Mouse (Mus musculus): ENCODE results near the gene 9130023H24Rik.
A peak's percentile ranks its signal among the peaks of the same experiment; 100 is the strongest.

Gene 9130023H24Rik

DNA sequence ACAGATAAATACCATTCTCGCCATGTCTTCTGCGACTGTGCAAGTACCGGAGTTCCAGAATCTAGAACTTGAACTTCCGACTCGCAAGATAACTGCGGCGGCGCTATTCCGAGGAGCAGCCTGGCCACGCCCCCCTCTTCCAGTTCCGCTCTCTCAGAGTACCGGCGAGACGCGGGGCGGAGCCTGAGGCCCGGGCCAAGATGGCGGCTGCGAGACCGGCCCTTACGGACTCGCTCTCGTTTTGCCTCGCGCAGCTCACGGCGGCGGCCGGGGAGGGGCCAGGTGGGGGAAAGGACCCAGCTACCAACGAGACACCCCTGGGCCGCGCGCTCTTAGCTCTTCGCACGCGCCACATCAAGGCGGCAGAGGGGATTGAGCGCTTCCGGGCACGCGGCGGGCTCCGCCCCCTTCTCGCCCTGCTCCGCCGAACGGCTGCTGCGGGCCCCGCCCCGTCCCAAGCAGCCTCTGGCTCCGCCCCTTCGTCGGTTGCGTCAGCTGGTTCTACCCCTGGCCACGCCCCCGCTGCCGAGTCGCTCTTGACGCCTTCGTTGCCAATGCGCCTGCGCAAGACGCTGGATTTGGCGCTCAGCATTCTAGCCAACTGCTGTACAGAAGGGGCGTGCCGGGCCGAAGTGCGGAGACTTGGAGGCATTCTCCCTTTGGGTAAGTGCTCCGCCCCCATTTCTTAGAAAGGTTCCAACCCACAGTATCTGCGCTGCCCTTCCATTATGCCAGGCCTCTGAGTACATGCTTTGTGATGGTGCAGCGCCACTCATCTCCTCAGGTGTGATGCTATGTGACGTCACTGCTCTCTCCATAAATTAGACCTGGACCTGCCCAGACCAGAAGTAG lies at the start of gene 9130023H24Rik:
TSS of gene 9130023H24Rik (minus strand) at position 105 of the 852 bp plus-strand sequence.
- DNase-seq, result peak; percentile 100

DNA sequence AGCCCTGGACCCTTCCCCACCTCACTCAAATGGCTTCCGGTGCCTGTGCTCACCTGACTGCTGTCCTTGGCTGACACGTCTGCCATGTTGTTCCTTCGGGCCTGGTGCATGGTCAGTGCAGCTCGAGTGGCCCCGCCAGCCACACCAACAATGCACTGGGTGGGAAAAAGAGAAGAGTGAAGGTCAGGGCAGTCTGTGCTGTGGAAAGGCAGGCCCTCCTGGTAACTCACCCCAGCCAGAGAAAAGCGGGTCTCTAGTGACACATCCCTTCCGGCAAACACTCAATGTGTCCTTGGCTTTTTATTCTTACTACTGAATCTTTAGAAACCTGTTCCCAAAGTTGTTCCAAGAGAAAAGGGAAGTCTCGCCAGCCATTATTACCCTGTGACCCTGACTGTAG lies 47.2 kb upstream of the 9130023H24Rik start:
- no peak for DNase-seq

DNA sequence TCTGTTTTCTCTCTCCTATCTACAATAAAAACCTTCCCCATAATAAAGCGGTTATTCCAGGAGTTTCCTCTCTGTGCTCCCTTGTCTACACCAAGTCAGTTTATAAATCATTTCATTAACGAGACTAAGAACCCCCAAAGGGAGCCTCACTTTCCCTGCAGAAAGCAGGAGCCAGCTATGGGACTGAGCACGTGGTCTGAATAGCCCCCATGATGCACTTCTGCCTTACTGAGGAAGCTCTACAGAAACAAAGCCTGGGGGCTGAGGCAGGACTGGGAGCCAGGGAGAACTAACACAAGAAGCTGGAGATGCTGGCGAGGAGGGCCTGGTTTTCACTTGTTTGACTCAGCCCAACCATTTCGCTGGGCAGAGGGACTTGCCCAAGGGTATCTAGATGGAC lies 46.2 kb upstream of the 9130023H24Rik start:
- no peak for DNase-seq

DNA sequence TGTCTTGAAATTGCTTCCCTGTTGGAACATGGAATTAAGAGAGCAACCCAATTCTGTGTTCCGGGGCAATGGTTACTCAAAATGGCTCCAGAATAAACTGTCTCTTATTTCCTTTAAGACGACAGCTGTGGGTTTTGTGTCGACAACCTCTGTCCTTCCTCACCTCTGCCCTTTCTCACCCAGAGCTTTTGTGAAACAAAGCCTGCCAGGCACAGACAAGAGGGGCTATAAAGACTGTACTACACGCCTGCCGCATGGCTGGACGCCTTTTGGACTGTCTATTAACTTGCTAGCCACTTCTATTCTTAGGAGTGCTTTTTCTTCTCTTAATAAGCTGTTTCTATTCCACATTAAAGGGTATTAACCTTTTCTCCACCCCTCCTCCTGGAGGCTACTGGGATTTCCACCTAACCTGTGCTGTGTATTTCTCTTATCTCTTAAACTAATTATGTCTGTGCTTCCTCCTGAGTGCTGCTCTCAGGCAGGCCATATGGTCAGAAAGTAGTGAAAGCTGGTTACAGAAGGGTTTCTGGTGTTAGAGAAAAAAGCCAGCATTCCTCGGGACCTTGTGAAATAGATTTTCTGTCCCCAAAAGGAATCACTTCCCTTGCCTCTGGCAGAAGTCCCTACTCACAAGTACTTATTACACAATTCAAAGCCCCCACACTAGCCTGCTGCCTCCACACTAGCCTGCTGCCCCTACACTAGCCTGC lies 44.9 kb upstream of the 9130023H24Rik start:
- no peak for DNase-seq

DNA sequence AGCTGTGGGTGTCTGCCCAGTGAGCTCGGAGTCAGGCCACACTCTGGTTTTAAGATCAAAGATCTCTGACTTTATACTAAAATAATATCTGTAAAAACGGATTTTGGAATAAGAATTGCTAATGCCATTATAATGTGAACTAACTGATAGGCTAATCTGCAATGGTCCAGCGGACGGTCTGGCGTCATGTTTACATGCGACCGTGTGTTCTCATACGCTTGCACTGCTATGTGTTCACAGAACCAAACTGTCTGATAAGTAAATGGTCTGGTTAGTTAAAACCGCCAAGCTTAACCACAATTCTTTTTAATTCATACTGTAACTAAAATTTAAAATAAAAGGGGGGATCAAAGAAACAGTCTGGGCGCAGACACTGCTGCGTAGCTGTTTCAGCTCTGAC lies 43.9 kb upstream of the 9130023H24Rik start:
- DNase-seq, result no peak

DNA sequence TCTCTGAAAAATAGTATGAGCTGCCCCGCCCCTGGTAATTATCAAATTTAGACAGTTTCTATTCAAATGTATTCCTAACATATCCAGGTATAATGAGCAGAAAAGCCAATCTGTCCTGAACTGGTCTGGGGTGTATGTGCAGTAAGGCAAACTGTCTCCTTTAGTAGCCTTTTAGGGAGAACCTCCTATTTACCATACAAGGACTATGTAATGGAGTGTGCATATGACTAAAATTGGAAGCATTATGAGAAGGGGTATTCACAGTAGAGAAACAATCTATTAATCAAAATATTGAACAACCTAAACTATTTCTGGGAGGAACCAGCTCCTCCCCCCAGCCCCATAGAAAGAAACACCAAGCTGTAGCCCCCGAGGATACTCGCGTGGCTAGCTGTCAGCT lies 41.9 kb upstream of the 9130023H24Rik start:
- DNase-seq, result no peak

DNA sequence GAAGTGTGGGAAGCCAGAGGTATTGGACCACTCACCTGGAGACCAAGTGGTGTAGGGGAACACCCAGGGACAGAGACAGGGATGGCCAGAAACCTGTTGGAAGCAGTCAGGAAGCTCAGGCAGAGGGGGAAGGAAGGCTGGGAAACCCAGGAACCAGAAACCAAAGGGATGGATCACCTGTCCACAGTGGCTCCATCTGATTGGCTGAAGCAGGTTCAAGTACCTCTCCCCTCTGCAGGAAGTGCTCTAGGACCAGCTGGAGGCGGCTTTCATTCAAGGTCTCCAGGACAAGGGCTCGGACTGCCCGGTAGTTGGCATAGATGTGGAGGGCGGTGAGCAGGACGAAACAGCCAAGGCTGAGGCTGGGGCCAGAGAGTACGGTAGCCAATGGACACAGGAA lies 38.2 kb upstream of the 9130023H24Rik start:
- no peak for DNase-seq

DNA sequence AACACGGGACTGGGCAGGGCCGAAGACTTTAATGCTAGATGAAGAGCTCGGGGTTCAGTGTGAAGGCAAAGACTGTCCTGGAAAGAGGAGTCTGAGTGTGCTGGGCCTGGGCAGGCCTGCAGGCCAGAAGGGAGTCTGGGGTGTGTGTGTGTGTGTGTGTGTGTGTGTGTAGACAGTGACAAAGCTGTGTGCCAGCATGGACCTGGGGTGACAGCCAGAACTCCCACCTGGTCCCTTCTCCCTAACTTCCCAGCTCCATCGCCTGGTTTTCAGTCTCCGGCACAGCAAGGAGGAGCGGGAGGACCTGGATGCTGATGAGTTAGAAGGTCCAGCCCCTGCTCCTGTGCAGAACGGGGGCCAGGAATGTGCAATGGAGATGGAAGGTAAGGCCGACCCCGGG lies 33.7 kb upstream of the 9130023H24Rik start:
- DNase-seq, result peak; percentile 25

DNA sequence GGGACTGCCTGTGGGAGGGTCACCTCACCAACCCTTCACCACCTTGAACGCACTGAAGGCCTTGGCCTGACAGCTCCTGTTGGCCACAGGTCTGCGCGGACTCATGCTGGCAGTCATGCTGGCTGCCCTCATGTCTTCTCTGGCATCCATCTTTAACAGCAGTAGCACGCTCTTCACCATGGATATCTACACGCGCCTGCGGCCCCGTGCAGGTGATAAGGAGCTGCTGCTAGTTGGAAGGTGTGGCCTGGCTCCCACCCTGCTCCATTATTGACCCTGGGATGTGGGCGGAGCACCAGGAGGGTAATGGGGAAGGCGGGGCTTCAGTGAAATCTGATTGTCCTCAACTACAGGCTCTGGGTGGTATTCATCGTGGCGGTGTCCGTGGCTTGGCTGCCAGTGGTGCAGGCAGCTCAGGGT lies 32.6 kb upstream of the 9130023H24Rik start:
- peak; percentile 48 for DNase-seq

DNA sequence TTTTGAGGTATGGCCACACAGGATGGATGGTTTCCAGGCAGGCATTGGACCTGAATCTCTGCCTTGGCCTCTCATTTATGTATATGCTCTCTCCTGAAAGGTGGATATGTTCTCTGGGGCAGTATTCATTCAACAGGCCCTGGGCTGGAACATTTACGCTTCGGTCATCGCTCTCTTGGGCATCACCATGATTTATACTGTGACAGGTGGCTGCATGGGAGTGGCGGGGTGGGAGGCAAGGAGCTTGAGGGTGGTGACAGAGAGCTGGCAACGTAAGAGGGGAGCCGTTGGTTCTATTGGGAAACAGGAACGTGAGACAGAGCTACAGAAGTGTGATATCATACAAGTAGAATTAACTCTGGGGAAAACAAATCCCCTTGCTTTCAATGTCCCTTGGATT lies 30.0 kb upstream of the 9130023H24Rik start:
- DNase-seq, result no peak

DNA sequence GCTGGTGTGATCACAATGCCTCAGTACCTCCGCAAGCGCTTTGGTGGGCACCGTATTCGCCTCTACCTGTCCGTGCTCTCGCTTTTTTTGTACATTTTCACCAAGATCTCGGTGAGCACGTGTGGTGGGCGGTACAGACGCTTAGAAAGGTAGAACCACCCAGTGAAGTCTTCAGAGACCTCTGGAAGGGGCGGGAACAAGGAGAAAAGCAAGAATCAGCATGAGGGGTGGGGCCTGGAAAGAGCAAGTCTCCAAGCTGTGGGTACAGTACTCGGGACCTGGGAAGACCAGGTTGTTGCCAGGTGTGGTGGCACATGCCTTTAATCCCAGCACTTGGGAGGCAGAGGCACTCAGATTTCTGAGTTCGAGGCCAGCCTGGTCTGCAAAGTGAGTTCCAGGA lies 29.6 kb upstream of the 9130023H24Rik start:
- no peak for DNase-seq

DNA sequence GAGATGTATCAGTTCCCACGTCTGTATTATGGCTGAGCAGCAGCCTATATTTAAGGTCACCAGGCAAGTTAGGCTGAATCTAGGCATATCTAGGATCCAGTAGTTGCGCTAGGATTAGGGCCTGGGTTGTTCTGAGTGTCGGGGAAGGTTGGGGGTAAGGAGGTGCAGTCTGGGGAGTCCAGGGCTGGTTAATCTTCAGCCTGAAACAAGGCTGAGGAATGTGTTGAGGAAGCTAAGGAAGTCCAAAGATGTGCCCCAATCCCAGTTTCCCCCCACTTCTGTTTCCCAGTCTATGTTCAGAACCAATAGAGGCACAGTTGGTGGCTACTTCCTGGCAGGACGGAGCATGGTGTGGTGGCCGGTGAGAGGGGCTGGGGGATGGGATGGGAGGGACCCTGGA lies 28.2 kb upstream of the 9130023H24Rik start:
- no peak for DNase-seq

DNA sequence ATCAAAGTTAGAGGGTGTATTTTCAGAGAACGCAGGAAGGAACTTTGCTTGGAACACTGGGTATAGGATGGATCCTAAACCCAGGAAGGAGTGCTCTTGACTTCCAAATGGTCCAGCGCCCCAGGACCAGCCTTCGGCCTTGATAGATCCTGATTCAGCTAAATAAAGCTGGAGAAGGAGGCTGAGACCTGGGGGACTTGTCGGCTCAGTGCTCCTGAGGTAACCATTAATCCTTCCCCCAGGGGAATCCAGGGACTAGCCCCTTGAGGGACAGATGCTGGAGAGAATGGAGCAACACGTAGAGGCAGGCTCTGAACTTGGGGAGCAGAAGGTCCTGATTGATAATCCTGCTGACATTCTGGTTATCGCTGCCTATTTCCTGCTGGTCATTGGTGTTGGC lies 27.6 kb upstream of the 9130023H24Rik start, which contains the start of gene Slc5a2:
TSS of gene Slc5a2 (plus strand) at position 247 of the 400 bp plus-strand sequence.
- DNase-seq, result no peak

DNA sequence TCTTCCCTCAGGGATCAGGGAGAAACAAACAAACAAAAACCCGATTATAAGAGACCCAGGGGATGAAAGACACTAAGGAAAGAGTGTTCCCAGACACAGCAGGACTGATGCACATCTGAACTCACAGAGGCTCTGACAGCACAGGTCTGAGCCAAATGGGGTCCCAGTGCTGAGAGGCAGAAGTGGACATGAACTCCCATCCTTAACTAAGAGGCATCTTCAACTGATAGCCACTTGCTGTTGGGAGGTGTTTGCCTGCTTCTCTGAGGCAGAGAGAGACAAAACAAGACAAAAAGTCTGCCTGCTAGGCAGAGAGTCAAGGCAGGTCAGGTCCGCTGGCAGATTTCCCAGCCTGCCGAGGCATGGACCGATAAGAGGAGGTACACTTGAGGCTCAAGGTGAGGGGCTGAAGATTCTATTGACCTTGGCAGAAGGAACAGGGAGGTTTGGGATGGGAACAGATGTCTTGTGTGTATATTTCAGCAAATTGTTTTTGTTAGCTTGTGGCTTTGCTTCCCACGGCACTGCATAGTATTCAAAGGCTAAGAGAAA lies 19.0 kb upstream of the 9130023H24Rik start:
- DNase-seq, result no peak

DNA sequence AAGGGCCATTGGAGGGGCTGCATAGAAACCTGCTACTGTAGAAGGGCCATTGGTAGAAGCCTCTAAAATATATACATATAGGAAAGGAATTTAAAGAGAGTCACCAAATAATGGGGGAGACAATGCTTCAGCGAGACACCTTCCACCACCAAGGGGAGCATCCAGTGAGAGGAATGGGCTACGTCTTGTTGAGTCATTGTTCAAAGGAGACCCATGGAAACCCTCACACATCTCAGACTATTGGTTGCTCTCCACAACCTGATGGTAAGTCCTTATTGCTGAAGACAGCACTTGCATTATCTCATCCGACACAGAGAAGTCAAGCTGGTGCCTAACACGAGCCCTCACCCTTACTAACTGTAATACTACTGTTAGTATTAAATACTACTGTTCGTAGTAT lies 17.9 kb upstream of the 9130023H24Rik start:
- no peak for DNase-seq

DNA sequence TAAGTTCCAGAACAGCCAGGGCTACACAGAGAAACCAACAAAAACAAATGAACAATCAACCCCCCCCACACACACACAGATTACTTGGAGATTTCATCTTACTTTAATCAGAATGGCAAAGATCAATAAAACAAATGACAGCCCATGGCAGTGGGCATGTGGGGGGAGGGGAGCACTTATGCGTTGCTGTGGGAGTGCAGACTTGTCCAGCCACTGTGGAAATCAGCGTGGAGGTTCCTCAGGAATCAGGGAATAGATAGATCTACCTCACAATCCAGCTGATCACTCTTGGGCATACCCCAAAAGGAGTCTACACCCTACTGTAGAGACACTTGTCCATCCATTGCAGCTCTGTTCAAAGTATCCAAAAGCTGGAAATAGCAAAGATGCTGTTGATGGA lies 17.1 kb upstream of the 9130023H24Rik start:
- no peak for DNase-seq

DNA sequence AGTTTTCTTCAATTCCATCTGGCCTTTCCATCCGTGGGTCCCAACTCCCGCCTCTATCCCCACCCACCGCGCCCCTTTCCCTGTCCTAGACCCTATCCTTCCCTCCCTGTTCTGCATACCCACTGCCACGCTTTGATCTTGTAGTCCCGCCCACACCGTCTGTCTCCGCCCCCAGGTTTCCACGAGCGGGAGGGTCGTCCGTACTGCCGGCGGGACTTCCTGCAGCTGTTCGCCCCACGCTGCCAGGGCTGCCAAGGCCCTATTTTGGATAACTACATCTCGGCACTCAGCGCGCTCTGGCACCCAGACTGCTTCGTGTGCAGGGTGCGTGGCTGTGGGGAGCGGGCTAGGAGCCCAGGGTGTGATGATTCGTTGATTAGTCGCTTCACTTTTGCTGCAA lies 14.8 kb upstream of the 9130023H24Rik start:
- DNase-seq, result no peak

DNA sequence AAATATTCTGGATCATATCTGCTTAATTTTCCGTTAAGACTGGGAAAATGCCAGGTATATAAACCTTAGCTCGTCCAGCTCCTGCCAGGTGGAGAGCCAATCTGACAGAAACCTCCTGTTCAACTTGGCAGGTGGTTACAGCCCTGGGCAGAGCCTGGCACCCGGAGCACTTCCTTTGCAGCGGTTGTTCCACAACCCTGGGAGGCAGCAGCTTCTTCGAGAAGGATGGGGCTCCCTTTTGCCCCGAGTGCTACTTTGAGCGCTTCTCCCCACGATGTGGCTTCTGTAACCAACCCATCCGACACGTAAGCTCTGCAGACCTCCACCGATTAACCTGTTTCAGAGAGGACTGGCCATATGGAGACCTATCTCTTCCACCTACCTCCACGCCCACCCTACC lies 14.1 kb upstream of the 9130023H24Rik start:
- DNase-seq, result no peak

DNA sequence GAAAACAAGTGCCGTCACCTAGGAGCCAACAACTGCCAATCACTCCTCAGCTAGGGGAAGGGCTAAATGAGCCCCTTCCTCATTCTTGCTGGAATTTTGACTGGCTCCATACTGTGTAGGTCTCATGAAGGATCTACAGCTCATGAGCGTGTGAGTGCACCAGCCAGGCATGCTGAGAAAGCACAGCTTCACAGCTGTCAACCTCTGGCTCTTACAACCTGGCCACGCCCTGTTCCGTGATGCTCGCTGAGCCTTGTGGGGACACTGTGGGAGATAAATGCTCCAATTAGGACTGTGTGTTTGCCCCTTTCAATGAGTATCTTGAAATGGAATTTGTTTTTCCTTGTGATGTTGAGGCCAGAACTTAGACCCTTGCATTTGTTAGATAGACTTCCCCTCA lies 12.2 kb upstream of the 9130023H24Rik start:
- no peak for DNase-seq

DNA sequence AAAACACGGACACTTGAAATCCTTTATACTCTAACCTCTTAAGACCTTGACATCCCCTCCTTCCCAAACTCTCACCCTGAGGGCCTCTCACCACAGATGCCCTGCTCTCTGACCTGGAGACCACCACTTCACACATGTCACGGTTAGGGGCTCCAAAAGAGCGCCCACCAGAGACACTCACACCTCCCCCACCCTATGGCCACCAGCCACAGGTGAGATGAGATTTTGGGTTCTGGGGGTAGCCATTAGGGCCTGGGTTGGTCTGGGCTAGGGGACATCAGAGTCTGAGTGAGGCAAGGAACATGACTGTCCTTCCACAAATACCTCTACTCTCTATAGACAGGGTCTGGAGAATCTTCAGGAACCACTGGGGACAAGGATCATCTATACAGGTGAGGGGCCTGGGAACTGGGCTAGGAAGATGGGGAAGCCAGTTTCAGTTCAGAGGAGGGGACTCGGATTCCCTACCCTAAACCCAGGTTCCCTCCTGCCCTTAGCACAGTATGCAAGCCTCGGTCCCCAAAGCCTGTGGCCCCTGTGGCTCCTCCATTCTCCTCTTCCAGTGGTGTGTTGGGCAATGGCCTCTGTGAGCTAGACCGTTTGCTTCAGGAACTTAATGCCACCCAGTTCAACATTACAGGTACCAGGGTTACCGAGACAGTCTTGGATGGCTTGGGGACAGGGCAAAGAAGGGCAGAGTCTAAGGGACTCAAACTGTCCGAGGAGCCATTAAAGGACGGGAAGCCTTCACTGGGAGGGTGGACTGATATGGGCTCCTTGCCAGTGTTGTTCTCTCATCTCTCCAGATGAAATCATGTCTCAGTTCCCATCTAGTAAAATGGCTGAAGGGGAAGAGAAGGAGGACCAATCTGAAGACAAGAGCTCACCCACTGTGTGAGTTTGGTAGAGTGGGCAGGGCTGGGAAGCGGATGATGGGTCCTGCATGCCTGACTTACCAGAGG lies 10.5 kb upstream of the 9130023H24Rik start:
- DNase-seq, result no peak

DNA sequence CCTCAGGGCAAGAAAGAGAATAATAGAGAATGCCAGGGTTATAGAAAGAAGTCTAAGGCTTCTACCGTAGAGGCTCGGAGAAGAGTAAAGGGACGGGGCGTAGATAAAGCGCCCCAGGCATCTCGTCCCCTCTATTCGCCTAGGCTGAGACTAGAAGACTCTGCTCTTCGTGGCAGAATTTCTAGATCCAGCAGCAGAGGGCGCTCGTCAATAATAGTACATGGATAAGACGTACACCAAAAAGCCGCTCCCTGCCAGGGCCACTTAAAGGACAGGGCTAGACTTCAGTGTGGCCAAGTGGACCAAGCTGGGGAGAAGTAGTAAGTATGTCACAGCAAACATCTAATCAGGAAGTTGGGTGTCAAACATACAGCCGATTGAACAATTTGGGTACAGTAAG lies 9.6 kb upstream of the 9130023H24Rik start:
- peak; percentile 82 for DNase-seq

DNA sequence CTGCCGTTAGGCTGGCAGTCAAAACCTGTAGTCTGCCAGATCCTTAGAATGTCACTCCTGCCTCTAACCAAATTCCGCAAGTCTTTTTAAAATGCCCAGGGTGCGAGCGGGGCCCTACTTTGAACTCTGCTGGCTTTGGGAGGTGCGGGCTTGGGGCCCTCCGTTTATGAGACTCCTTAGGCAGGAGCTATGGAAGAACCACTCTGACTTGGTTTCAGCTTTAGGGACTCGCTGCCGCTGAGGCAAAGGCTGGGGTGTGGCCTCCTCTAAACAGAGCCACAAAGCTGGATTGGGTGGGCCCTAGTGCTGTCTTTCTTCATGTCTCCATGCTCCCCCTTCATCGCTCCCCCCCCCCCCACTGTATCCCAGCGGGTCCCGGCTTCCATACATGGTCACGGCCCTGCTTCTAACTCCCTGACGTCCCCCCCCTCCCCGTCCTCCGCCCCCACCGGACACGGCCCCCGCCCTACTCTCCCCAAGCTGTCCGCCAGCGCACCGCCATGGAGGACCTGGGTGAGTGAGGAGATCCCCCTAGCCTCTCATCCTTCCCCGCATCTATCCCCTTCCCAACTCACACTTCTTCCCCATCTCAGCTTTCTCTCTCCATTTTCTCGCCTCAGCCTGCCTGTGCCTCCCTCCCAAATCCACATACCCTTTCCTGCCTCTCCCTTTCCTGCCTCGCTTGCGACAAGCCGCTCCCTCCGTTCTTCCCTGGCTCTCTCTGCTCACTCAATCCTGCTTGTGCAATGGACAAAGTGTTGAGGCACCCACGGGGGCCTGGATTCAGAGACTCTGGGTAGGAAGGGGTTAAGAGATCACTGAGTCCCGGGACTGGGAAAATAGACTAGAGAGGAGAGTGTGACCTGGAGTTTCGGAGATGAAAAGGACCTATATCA lies 8.9 kb upstream of the 9130023H24Rik start, which contains the start of gene Tgfb1i1:
TSS of gene Tgfb1i1 (plus strand) at position 317 of the 896 bp plus-strand sequence.
- peak; percentile 33 for DNase-seq

Measured in cerebellum, adult 11 months (tissue).